Mouse (Mus musculus) MEL (cell line): ENCODE measurements at regions not wholly inside any gene's neighbourhood (a gene's known extent, or its start where the extent isn't known, plus 50 kb on each side); places are given as distances from the start of the nearest gene placed in this dataset.

Source experiments
- BHLHE40 ChIP-seq: IDR thresholded peaks from 2 replicates; pipeline ENCODE4 v1.6.1; 2012; ENCODE audit warnings: low read depth, mild to moderate bottlenecking, inconsistent platforms, low read length, improper control_type of control experiment, borderline replicate concordance
- CHD2 ChIP-seq: IDR thresholded peaks from 2 replicates; pipeline ENCODE4 v1.6.1; 2011; ENCODE audit warnings: low read length, improper control_type of control experiment
- CTCF ChIP-seq, 3 experiments: IDR thresholded peaks in 2 of 3; conservative IDR thresholded peaks in 1 of 3; 2 replicates each; pipeline ENCODE4 v1.5.1; 2011 to 2012; ENCODE audit warnings: low read length in 3 of 3, low read depth in 2 of 3, mild to moderate bottlenecking in 2 of 3, improper control_type of control experiment in 1 of 3, inconsistent platforms in 1 of 3, mixed read lengths in 1 of 3, moderate library complexity in 1 of 3; ENCODE audit not compliant: control insufficient read depth in 1 of 3, insufficient read depth in 1 of 3, poor library complexity in 1 of 3, severe bottlenecking in 1 of 3
- E2F4 ChIP-seq: IDR thresholded peaks from 2 replicates; pipeline ENCODE4 v1.6.1; 2011; ENCODE audit warnings: low read depth, low read length, improper control_type of control experiment, borderline replicate concordance
- EP300 ChIP-seq, 2 experiments: IDR thresholded peaks; 2 replicates each; pipeline ENCODE4 v1.6.1; 2011; ENCODE audit warnings: improper control_type of control experiment in 2 of 2, low read length in 2 of 2, low read depth in 1 of 2, mild to moderate bottlenecking in 1 of 2
- ETS1 ChIP-seq: IDR thresholded peaks from 2 replicates; pipeline ENCODE4 v1.6.1; 2012; ENCODE audit warnings: low read depth, mild to moderate bottlenecking, inconsistent platforms, low read length, improper control_type of control experiment, moderate library complexity
- MEF2A ChIP-seq: IDR thresholded peaks from 2 replicates; pipeline ENCODE4 v1.6.1; 2014; ENCODE audit warnings: low read depth, mild to moderate bottlenecking, inconsistent platforms, low read length, improper control_type of control experiment; ENCODE audit not compliant: poor library complexity, insufficient replicate concordance, severe bottlenecking; ENCODE audit errors: extremely low read depth
- POLR2A ChIP-seq, 2 experiments: IDR thresholded peaks; 2 replicates each; pipeline ENCODE4 v1.6.1; 2011 to 2012; ENCODE audit warnings: low read length in 2 of 2, mild to moderate bottlenecking in 2 of 2, control low read depth in 1 of 2, improper control_type of control experiment in 1 of 2, low read depth in 1 of 2, moderate library complexity in 1 of 2; ENCODE audit not compliant: control insufficient read depth in 1 of 2, insufficient read depth in 1 of 2, poor library complexity in 1 of 2
- RAD21 ChIP-seq: IDR thresholded peaks from 2 replicates; pipeline ENCODE4 v1.6.1; 2011; ENCODE audit warnings: mild to moderate bottlenecking, low read depth, low read length, improper control_type of control experiment
- SIN3A ChIP-seq: IDR thresholded peaks from 2 replicates; pipeline ENCODE4 v1.6.1; 2012; ENCODE audit warnings: low read length, improper control_type of control experiment, inconsistent platforms
- UBTF ChIP-seq: IDR thresholded peaks from 2 replicates; pipeline ENCODE4 v1.6.1; 2012; ENCODE audit warnings: low read depth, mild to moderate bottlenecking, inconsistent platforms, low read length, improper control_type of control experiment, moderate library complexity, borderline replicate concordance; ENCODE audit not compliant: insufficient read depth
- USF1 ChIP-seq: IDR thresholded peaks from 2 replicates; pipeline ENCODE4 v1.6.1; 2014; ENCODE audit warnings: low read depth, mild to moderate bottlenecking, inconsistent platforms, low read length, improper control_type of control experiment, moderate library complexity
- ZC3H11A ChIP-seq: IDR thresholded peaks from 2 replicates; pipeline ENCODE4 v1.6.1; 2012; ENCODE audit warnings: low read depth, mild to moderate bottlenecking, inconsistent platforms, low read length, improper control_type of control experiment

DNA sequence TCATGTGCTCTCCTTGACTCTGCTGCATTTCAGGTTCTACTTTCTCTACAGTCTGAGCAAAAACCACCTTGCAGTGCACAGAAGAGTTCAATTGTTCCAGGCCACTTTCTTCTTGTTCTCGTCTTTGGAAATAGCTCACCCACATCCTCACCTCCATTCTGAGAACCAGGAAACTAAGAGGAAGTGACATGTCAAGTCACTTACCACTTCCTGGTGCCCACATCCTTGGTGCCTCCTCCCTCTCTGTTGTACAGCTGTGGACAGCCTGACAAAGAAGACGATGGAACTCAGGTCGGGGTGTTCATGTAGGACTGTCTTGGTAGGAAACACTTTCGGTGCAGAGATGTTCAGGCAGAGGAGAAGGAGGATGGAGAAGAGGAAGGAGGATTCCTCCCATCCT lies 98.3 kb upstream of the Rapgef5 start:
- TF ChIP-seq POLR2A (IDR thresholded peaks at IDR 0.05; ENCODE audit: control insufficient read depth in 1 of 2, insufficient read depth in 1 of 2, low read depth in 1 of 2, low read length in 2 of 2, poor library complexity in 1 of 2) (no peak), UBTF (no peak), ETS1 (no peak), BHLHE40 (no peak), CTCF (IDR thresholded peaks at IDR 0.05 in 2 of 3, conservative IDR thresholded peaks at IDR 0.05 in 1 of 3; ENCODE audit: control insufficient read depth in 1 of 3, insufficient read depth in 1 of 3, low read depth in 2 of 3, low read length in 3 of 3, poor library complexity in 1 of 3, severe bottlenecking in 1 of 3) (no peak), SIN3A (no peak), MEF2A (no peak), E2F4 (no peak), CHD2 (no peak), EP300 (IDR thresholded peaks at IDR 0.05; ENCODE audit: low read depth in 1 of 2, low read length in 2 of 2) (no peak), RAD21 (no peak), ZC3H11A (no peak), USF1 (no peak)
